Mouse (Mus musculus) gastrocnemius, adult 18-20 months (tissue): ENCODE measurements around the gene Ovca2. TPM values are rescaled to one million over a fixed set of nuclear protein-coding genes. Genes with fewer than 3 reads are reported as not detected.
"Not testable (repeated sequence)": the region's sequence is repeated elsewhere in the genome, so short reads cannot be mapped to it uniquely, and the experiment has no call there.

ENCODE experiments used
- DNase-seq: peaks from one replicate; pipeline ENCODE4 v3.0.0; 2021; ENCODE audit warnings: low spot score
- total RNA-seq, 2 experiments: library from RNA; stranded (reverse); gene quantifications; 2 replicates each; pipeline ENCODE4 v1.2.3; 2021

The Ovca2 gene
- total RNA-seq, 2 experiments from 2014 or later, result 2.5 to 2.8 TPM

GRCm38 (mm10) chr11:75196131-75196530 lies 17.5 kb upstream of the Ovca2 start:
- DNase-seq, result no peak

- no peak for DNase-seq
These were observed 16.3 kb upstream of the Ovca2 start for GRCm38 (mm10) chr11:75194850-75195461.

GRCm38 (mm10) chr11:75194121-75194849 lies 15.7 kb upstream of the Ovca2 start:
- DNase-seq, result no peak

GRCm38 (mm10) chr11:75193256-75194071 lies 14.8 kb upstream of the Ovca2 start, which contains the start of gene Rtn4rl1:
TSS of gene Rtn4rl1 (plus strand) at chr11:75193783.
- DNase-seq, result peak; percentile 58

- peak; percentile 83 for DNase-seq
These were observed 13.9 kb upstream of the Ovca2 start for GRCm38 (mm10) chr11:75192336-75193214.

- DNase-seq, result no peak
These were observed 13.2 kb upstream of the Ovca2 start for GRCm38 (mm10) chr11:75191841-75192240.

GRCm38 (mm10) chr11:75190905-75191441 lies 12.3 kb upstream of the Ovca2 start, which contains the start of gene Dph1:
TSS of gene Dph1 (minus strand) at chr11:75191241.
- no peak for DNase-seq

GRCm38 (mm10) chr11:75190371-75190724 lies 11.7 kb upstream of the Ovca2 start:
- peak; percentile 75 for DNase-seq

GRCm38 (mm10) chr11:75189713-75190370 lies 11.2 kb upstream of the Ovca2 start:
- no peak for DNase-seq

GRCm38 (mm10) chr11:75184986-75185385 lies 6.4 kb upstream of the Ovca2 start:
- no peak for DNase-seq

GRCm38 (mm10) chr11:75184573-75184972 lies 5.9 kb upstream of the Ovca2 start:
- DNase-seq, result no peak

GRCm38 (mm10) chr11:75183917-75184570 lies 5.4 kb upstream of the Ovca2 start:
- no peak for DNase-seq

- DNase-seq, result no peak
These were observed 624 bp downstream of the Ovca2 start for GRCm38 (mm10) chr11:75178011-75178410.

GRCm38 (mm10) chr11:75174574-75174973 lies 4.1 kb downstream of the Ovca2 start:
- not testable (repeated sequence) for DNase-seq

- DNase-seq, result no peak
These were observed 4.9 kb downstream of the Ovca2 start for GRCm38 (mm10) chr11:75173799-75174165.

GRCm38 (mm10) chr11:75173095-75173798 lies 5.4 kb downstream of the Ovca2 start:
- peak; percentile 69 for DNase-seq

- DNase-seq, result no peak
These were observed 6.2 kb downstream of the Ovca2 start for GRCm38 (mm10) chr11:75172151-75173094.
